Mouse (Mus musculus): ENCODE results near the gene Hist1h2bn.

DNA sequence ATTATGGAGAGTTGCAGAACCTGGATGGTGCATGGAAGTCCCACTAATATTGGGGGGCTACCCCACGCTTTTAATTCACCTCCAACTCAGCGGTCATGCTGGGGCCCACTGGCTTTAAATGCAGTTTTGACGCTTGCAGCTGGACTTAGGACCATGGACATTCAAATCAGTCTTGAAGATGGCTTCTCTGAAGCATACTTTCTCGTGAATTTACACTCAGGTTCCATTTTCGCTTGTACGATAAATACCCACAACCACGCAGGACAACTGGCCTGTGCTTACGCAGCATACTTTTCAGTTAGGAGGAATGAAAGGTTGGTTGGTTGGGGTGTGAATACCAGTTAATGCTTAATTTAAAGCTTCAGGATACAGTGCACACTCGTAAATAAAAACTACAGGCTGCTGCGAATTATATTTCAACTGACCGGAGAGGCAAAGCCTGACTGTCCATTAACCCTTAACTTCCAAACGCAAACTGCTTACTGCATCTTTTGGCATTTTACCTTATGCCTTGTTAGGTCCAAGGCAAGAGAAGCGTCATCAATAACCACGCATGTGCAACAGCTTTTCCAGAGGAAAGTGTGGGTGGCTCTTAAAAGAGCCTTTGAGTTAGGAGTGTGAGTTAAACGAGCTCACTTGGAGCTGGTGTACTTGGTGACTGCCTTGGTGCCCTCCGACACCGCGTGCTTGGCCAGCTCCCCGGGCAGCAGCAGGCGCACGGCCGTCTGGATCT, 38.6 kb upstream of the Hist1h2bn start:
- TF ChIP-seq CTCF (IDR thresholded peaks at IDR 0.05; ENCODE audit: control insufficient read depth, insufficient read depth, insufficient read length) = no peak
- no peak for TF ChIP-seq USF1 (IDR thresholded peaks at IDR 0.05; ENCODE audit: low read depth)
- TF ChIP-seq MAX (IDR thresholded peaks at IDR 0.05) = no peak

Data from C2C12 (cell line).